Mouse (Mus musculus): ENCODE measurements around the gene Acox3. TPM values are rescaled to one million over a fixed set of nuclear protein-coding genes. Genes with fewer than 3 reads are reported as not detected.

The Acox3 gene
- polyA plus RNA-seq, 1 experiment from 2014 or later = 9.6 TPM

DNA sequence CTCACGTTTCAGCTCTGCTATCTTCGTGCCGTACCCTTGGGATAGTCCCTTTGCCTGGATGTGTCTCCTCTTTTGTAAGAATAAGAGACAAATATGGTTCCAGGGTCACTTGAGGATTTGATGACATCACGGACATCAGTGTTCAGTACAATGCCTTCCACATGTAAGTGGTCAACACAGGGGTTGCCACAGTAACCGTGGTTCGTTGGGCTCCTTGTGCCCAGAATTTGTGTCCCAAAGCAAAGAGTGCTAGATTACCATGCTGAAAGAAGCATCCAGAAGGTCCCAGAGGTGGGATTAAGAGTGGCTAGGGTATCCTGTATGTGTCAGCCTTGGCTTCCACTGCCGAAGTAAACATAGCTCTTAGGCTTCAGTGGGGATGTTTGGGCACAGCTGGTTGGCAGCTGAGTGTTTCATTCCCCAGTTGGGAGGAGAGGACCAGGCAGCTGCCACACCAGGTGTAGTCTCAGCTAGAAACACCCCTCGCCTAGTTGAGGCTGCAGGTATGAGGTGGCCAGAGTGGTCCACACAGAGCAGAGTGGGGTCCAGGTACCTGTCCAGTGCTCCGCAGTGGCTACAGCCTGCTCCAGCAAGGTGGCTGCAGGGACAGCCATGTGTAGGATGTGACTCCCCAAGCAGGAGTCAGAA, 60.7 kb downstream of the Acox3 start:
- TF ChIP-seq CTCF (IDR thresholded peaks at IDR 0.05; ENCODE audit: low read depth) (no peak), EP300 (optimal IDR thresholded peaks at IDR 0.05) (no peak)
- ATAC-seq (ENCODE audit: low FRiP score, low TSS enrichment) (no peak), DNase-seq (ENCODE audit: low spot score) (no peak)
- Histone ChIP-seq H3K27me3 (ENCODE audit: control insufficient read depth, insufficient read depth, low read length) (no peaks in the 10 kb centered on the region), H3K9ac (ENCODE audit: low read length) (no peak overlapping the region), H3K4me3 (ENCODE audit: low read depth, low read length) (no peak overlapping the region), H3K27ac (replicated peaks) (0 out of 2 replicates have a peak overlapping the region, but pooled peaks have one; percentile 24), H3K4me2 (replicated peaks; ENCODE audit: low read depth) (no peak overlapping the region), H3K36me3 (ENCODE audit: control insufficient read depth, insufficient read depth, low read length) (no peaks in the 10 kb centered on the region), H3K9me3 (ENCODE audit: control insufficient read depth, low read length) (no peaks in the 10 kb centered on the region), H3K4me1 (replicated peaks; ENCODE audit: control insufficient read depth, insufficient read depth) (peaks cover 5% of the 10 kb centered on the region; the same call in 1 of the 2 replicates)
- 80% methylated on average over 9 of the region's 9 CpGs for WGBS

DNA sequence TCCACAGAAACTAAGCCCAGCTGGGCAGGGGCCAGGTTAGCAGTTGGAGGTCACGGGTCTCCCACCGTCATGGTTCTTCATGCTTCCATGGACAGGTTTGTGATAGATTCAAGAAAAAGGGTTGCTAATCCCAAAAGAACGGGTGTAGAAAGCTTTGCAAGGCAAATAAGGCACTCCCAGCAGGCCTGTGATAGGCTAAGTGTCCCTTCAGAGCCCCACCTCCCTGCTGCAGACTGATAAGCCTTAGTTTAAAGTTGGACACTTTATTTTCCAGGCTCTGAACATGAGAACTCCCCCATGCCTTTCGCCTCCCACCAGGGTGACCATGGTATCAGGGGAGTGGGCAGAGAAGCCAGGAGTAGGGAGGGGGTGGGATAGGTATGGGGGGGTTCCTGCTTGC, 61.2 kb downstream of the Acox3 start:
- WGBS = 28% methylated on average over 4 of the region's 4 CpGs
- H3K4me1 ChIP-seq (replicated peaks; ENCODE audit: control insufficient read depth, insufficient read depth) = peaks cover 5% of the 10 kb centered on the region; the same call in 1 of the 2 replicates
- no peak overlapping the region for H3K4me2 ChIP-seq (replicated peaks; ENCODE audit: low read depth)
- H3K9ac ChIP-seq (ENCODE audit: low read length) = no peak overlapping the region
- no peaks in the 10 kb centered on the region for H3K27me3 ChIP-seq (ENCODE audit: control insufficient read depth, insufficient read depth, low read length)
- DNase-seq (ENCODE audit: low spot score) = peak; percentile 37
- H3K36me3 ChIP-seq (ENCODE audit: control insufficient read depth, insufficient read depth, low read length) = no peaks in the 10 kb centered on the region
- no peak overlapping the region for H3K4me3 ChIP-seq (ENCODE audit: low read depth, low read length)
- no peak for ATAC-seq (ENCODE audit: low FRiP score, low TSS enrichment)
- TF ChIP-seq EP300 (optimal IDR thresholded peaks at IDR 0.05) (no peak), CTCF (IDR thresholded peaks at IDR 0.05; ENCODE audit: low read depth) (no peak)
- no peaks in the 10 kb centered on the region for H3K9me3 ChIP-seq (ENCODE audit: control insufficient read depth, low read length)
- H3K27ac ChIP-seq (replicated peaks) = 0 out of 2 replicates have a peak overlapping the region, but pooled peaks have one; percentile 24

GRCm38 (mm10) chr5:35645938-35646493, 63.2 kb downstream of the Acox3 start:
- ATAC-seq (ENCODE audit: low FRiP score, low TSS enrichment) = no peak
- TF ChIP-seq EP300 (optimal IDR thresholded peaks at IDR 0.05) (no peak), CTCF (IDR thresholded peaks at IDR 0.05; ENCODE audit: low read depth) (no peak)
- Histone ChIP-seq H3K4me1 (replicated peaks; ENCODE audit: control insufficient read depth, insufficient read depth) (peaks cover 5% of the 10 kb centered on the region; the same call in 1 of the 2 replicates), H3K36me3 (ENCODE audit: control insufficient read depth, insufficient read depth, low read length) (no peaks in the 10 kb centered on the region), H3K4me2 (replicated peaks; ENCODE audit: low read depth) (no peak overlapping the region), H3K9ac (ENCODE audit: low read length) (no peak overlapping the region), H3K27ac (replicated peaks) (no peak overlapping the region), H3K27me3 (ENCODE audit: control insufficient read depth, insufficient read depth, low read length) (no peaks in the 10 kb centered on the region), H3K9me3 (ENCODE audit: control insufficient read depth, low read length) (no peaks in the 10 kb centered on the region), H3K4me3 (ENCODE audit: low read depth, low read length) (no peak overlapping the region)
- no peak for DNase-seq (ENCODE audit: low spot score)
- WGBS = 69% methylated on average over 6 of the region's 6 CpGs

DNA sequence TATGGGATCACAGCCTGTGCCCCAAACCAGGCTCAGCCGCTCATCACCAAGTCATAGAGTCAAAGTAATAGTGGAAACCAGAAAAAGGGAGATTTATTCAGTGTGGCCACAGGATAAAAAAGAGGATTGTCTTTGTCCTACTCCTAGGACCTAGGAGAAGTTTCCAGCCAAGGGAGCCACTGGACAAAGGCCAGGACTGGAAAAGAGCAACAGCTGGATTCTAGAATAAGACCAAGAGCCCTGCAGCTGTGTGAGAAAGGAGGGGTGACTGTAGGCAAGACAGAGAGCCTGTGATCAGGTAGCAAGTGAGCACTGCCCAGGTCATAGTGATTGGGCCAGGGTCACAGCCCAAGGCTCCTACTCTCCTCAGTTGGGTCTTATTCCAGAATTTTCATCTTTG, 64.1 kb downstream of the Acox3 start:
- ATAC-seq (ENCODE audit: low FRiP score, low TSS enrichment) = no peak
- H3K27ac ChIP-seq (replicated peaks) = peak overlapping the region; percentile 65
- no peak for TF ChIP-seq CTCF (IDR thresholded peaks at IDR 0.05; ENCODE audit: low read depth)
- TF ChIP-seq EP300 (optimal IDR thresholded peaks at IDR 0.05) = no peak
- WGBS = 83% methylated on average over 1 of the region's 1 CpGs
- H3K4me3 ChIP-seq (ENCODE audit: low read depth, low read length) = no peak overlapping the region
- DNase-seq (ENCODE audit: low spot score) = no peak
- H3K9me3 ChIP-seq (ENCODE audit: control insufficient read depth, low read length) = no peaks in the 10 kb centered on the region
- H3K4me2 ChIP-seq (replicated peaks; ENCODE audit: low read depth) = no peak overlapping the region
- H3K36me3 ChIP-seq (ENCODE audit: control insufficient read depth, insufficient read depth, low read length) = no peaks in the 10 kb centered on the region
- no peak overlapping the region for H3K9ac ChIP-seq (ENCODE audit: low read length)
- H3K4me1 ChIP-seq (replicated peaks; ENCODE audit: control insufficient read depth, insufficient read depth) = peaks cover 5% of the 10 kb centered on the region; the same call in 1 of the 2 replicates
- no peaks in the 10 kb centered on the region for H3K27me3 ChIP-seq (ENCODE audit: control insufficient read depth, insufficient read depth, low read length)

DNA sequence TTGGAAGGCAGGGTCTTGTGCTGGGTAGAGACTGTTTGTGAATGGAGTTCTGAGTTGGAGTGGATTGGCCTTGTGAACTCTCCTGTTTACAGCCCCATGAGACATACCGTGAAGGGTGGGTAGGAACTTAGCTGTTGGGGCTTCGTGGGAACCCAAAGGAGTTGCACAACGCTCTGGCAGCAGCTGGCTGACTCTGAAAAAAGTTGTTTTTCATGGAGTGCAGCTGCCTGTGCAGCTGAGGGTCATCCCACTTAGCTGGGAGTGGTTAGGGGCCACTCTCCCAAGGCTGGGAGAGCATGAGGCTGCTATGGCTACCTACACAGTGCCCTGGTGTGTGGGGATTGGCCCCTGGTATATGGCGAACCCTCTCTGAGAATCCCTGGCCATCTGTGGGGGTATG, 64.7 kb downstream of the Acox3 start:
- 34% methylated on average over 4 of the region's 4 CpGs for WGBS
- Histone ChIP-seq H3K4me1 (replicated peaks; ENCODE audit: control insufficient read depth, insufficient read depth) (peaks cover 5% of the 10 kb centered on the region; the same call in 1 of the 2 replicates), H3K27me3 (ENCODE audit: control insufficient read depth, insufficient read depth, low read length) (no peaks in the 10 kb centered on the region), H3K36me3 (ENCODE audit: control insufficient read depth, insufficient read depth, low read length) (peaks cover 4% of the 10 kb centered on the region; the same call in 1 of the 2 replicates), H3K27ac (replicated peaks) (peak overlapping the region; percentile 65), H3K4me3 (ENCODE audit: low read depth, low read length) (no peak overlapping the region), H3K4me2 (replicated peaks; ENCODE audit: low read depth) (no peak overlapping the region), H3K9ac (ENCODE audit: low read length) (no peak overlapping the region), H3K9me3 (ENCODE audit: control insufficient read depth, low read length) (no peaks in the 10 kb centered on the region)
- DNase-seq (ENCODE audit: low spot score) (no peak), ATAC-seq (ENCODE audit: low FRiP score, low TSS enrichment) (peak; percentile 64)
- TF ChIP-seq EP300 (optimal IDR thresholded peaks at IDR 0.05) = no peak
- no peak for TF ChIP-seq CTCF (IDR thresholded peaks at IDR 0.05; ENCODE audit: low read depth)

DNA sequence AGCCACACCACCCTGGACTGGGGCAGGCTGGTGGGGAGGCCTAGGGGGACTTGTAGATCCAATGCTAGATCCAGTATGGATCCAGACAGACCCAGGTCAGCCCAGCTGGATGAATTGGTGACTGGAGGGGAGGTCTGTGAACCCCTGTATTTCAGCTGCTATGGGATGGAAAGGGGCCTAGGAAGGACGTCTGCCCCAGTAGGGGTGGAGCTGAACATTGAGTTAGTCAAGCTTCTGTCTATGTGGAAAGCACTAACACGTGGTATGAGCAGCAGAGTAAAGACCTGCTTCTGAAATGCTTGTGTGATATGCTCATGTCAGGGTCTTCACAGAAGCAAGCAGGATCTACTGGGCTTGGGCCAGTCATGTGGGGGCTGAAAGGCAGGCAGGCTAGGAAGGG, 65.4 kb downstream of the Acox3 start:
- Histone ChIP-seq H3K9ac (ENCODE audit: low read length) (no peak overlapping the region), H3K4me2 (replicated peaks; ENCODE audit: low read depth) (no peak overlapping the region), H3K4me1 (replicated peaks; ENCODE audit: control insufficient read depth, insufficient read depth) (peaks cover 5% of the 10 kb centered on the region; the same call in 1 of the 2 replicates), H3K9me3 (ENCODE audit: control insufficient read depth, low read length) (no peaks in the 10 kb centered on the region), H3K27ac (replicated peaks) (peak overlapping the region; percentile 65), H3K4me3 (ENCODE audit: low read depth, low read length) (no peak overlapping the region), H3K27me3 (ENCODE audit: control insufficient read depth, insufficient read depth, low read length) (no peaks in the 10 kb centered on the region), H3K36me3 (ENCODE audit: control insufficient read depth, insufficient read depth, low read length) (peaks cover 4% of the 10 kb centered on the region; the same call in 1 of the 2 replicates)
- DNase-seq (ENCODE audit: low spot score) (no peak), ATAC-seq (ENCODE audit: low FRiP score, low TSS enrichment) (no peak; the same call in 1 of the 2 replicates)
- no peak for TF ChIP-seq CTCF (IDR thresholded peaks at IDR 0.05; ENCODE audit: low read depth)
- no peak for TF ChIP-seq EP300 (optimal IDR thresholded peaks at IDR 0.05)
- 28% methylated on average over 2 of the region's 2 CpGs for whole genome bisulfite sequencing
